Mouse (Mus musculus) retina, embryonic 14.5 days (tissue): ENCODE data around the gene Bex6.
A peak's percentile ranks its signal among the peaks of the same experiment; 100 is the strongest.
"Not testable (repeated sequence)": the region's sequence is repeated elsewhere in the genome, so short reads cannot be mapped to it uniquely, and the experiment has no call there.

Source experiments
- DNase-seq: peaks from one replicate; pipeline ENCODE4 v3.0.0-alpha.2; 2015; ENCODE audit warnings: low spot score

Bex6 gene

GRCm38 (mm10) chr16:32174340-32175005 is 5.2 kb upstream of the Bex6 start:
- no peak for DNase-seq

- DNase-seq: no peak
These were observed 4.6 kb upstream of the Bex6 start for GRCm38 (mm10) chr16:32175029-32175428.

GRCm38 (mm10) chr16:32176896-32177686 is 2.5 kb upstream of the Bex6 start:
- DNase-seq: peak; percentile 58

DNA sequence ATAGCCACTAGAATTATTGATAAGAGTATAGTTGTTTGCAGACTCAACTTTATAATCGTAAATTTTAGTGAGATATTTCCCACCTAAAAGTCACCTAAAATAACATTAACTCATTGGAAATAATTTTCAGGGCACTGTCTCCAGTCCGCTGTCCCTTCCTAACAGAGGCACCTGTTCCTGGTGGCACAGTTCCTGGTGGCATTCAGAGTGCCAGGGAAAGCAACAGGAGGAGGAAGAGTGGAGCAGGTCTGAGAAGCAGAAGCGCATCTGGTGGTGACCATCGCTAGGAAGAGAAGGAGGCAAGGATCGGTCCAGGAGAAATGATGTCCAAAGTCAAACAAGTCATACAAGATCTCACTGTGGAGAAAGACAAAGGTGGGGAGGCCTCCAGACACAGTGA is 6.4 kb downstream of the Bex6 start:
- no peak for DNase-seq

DNA sequence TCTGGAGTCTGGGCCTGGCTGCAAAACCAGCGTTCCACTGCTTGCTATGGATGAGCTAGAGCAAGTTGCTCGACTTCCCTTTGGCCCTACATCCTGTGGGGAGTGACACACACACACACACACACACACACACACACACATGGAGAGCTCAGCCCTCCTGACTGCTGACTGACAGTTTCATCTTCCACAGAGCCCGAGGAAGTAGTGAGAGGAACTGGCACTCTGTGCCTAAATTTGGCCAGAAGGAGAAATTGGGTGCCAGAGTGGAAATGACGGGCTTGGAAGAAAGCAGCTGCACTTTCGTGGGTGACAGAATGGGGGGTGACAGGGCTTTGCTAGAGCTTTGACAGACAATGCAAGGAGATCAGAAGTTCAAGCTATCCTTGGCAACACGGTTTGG is 9.5 kb downstream of the Bex6 start:
- no peak for DNase-seq

GRCm38 (mm10) chr16:32190011-32190441 is 10.4 kb downstream of the Bex6 start:
- no peak for DNase-seq

DNA sequence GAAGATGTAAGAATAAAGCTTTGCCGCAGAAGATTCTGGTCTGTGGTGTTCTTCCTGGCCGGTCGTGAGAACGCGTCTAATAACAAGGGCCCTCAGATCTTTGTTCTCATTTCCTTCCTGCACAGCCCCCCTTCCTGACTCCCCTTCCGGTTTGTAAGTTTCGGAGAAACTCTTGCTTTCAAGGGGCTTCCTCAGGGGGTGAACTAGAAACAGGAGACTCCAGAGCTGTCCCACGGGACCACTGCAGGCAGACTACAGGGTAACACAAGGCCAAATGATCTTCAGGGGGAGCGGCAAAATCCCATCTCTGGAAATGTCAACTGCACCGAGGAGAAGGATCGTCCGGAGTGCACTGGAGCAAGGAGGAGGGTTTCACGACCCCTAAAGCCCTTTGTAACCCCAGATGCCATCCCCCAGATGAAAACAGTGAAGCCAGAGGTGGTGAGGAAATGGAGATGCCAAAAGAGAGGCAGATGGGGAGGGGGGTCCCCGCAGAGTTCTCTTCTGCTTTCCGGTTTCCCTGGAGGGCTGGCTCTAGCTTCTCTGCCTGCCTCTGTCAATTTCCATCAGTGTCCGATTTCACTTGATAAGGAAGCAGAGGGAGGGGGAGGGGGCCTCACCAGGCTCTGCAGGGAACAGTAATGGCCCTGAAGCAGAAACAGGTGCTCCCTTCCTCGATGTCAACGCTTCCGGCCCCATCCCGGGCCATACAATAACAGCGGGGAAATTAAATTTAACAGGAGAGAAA is 20.8 kb downstream of the Bex6 start:
- peak; percentile 82 for DNase-seq

- no peak for DNase-seq
These were observed 21.3 kb downstream of the Bex6 start for GRCm38 (mm10) chr16:32201004-32201325.

- no peak for DNase-seq
These were observed 23.1 kb downstream of the Bex6 start for GRCm38 (mm10) chr16:32202681-32203080.

DNA sequence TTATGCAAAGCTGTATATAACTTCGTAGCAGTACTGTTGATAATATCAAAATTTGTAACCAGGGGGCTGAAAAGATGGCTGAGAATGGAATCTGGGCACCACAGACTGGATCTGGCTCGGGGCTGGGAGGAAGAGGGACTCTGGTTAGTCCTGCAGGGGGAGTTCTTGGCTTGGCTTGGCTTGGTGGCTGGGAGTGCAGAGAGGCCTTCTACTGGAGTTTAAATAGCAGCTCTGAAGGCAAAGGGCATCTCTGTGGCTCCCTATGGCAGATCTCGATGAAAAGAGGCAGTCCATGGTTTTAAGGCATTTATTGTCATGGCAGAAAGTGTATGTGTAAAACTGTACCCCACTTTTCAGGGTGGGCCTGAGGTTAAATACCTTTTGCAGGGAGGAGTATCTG is 25.3 kb downstream of the Bex6 start:
- peak; percentile 14 for DNase-seq

DNA sequence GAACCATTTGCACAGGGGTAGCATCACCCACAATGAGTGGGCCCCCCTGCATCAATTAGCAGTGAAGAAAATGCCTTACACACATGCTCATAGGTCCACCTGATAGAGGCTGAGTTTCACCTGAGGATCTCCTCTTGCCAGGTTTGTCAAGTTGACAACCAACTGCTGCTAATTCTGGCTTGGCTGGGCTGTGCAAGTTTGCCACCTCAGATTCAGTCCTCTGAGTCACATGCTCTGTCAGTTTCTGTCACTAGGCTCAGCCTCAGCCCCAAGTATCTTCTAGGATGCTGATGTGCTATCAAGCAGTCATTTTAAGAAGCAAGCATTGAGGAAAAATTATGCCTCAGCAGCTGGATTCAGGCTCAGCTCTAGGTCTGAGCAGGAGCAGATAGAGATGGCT is 34.5 kb downstream of the Bex6 start:
- DNase-seq: no peak

DNA sequence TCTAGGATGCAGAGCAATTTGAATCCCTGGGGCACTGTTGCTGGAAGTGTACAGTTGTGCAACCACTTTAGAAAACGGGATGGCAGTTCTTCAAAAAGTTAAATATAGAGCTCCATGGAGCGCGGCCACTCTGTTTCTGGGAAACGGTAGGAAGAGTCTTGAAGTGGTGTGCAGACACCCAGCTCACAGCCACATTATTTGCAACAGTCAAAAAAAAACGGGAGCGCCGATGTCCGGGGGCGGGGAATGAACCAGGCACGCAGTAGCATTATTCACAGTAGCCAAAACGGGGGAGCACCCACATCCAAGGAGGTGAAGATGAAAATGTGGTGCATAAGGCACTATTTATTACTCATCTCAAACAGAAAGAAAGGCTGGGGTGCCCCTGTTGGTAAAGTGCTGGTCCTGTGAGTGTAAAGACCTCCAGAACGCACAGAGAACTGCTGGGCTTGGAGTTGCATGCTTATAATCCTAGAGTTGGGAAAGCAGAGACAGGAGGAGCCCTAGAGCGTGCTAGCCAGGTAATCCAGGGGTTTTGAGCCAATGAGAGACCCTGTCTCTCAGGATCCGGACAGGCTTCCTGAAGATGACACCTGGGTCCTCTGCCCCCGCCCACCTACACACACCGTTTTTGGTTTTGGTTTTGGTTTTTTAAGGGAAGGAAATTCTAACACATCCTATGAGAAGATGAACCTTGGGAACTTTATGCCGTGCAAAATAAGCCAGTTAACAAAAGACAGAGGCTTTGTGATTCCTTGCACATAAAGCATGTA is 35.4 kb downstream of the Bex6 start:
- no peak for DNase-seq

DNA sequence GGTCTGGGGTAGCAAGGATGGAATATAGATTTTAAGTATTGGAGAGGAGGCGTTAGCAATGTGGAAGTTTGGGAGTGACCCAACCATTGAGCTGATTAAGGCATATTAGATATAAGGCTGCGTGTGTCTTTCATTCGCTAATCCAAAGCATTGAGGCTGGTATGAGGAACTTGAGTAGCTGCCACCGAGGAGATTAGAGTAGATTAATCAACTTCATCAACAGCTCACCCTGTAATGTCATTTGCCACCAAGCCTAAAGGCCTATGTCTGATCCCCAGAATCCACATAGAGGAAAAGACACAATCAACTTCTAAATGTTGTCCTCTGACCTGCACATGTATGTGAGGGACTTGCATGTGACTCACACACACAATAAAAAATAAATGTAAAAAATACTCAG is 42.2 kb downstream of the Bex6 start:
- no peak for DNase-seq

- DNase-seq: no peak
These were observed 42.8 kb downstream of the Bex6 start for GRCm38 (mm10) chr16:32222399-32222798.

GRCm38 (mm10) chr16:32232050-32232449 is 52.4 kb downstream of the Bex6 start:
- not testable (repeated sequence) for DNase-seq
